Mouse (Mus musculus): ENCODE measurements around the gene Vmn1r74.
"Not testable (repeated sequence)": the region's sequence is repeated elsewhere in the genome, so short reads cannot be mapped to it uniquely, and the experiment has no call there.

DNA sequence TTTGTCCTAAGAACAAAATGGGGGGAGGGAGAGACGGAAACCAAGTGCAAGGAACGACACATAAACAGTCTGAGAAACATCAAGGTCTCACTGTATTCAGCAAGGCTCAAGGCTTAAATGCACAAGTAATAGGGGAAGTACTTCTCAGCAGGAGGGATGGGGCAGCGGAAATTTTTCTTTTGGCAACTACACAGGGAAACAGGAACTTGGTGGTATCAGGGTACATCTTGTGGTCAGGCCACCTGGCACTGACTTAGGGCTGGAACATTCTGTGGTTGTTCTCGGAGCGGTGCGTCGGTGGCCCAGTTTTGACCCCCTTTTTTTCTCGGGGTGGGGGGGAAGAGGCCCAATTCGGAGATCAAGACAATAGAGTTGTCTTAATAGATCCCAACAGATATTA lies 10.5 kb upstream of the Vmn1r74 start:
- not testable (repeated sequence) for TF ChIP-seq CTCF (conservative IDR thresholded peaks at IDR 0.05 in 1 of 2, IDR thresholded peaks at IDR 0.05 in 1 of 2; ENCODE audit: low read depth in 2 of 2, low read length in 2 of 2); ZNF384 (IDR thresholded peaks at IDR 0.05; ENCODE audit: low read depth, low read length); UBTF (IDR thresholded peaks at IDR 0.05; ENCODE audit: low read depth, low read length); E2F4 (IDR thresholded peaks at IDR 0.05; ENCODE audit: insufficient replicate concordance, low read depth, low read length); ELF1 (IDR thresholded peaks at IDR 0.05; ENCODE audit: low read depth, low read length); NRF1 (IDR thresholded peaks at IDR 0.05; ENCODE audit: low read depth, low read length); USF1 (IDR thresholded peaks at IDR 0.05; ENCODE audit: low read depth, low read length); SIN3A (IDR thresholded peaks at IDR 0.05; ENCODE audit: low read length); TCF12 (IDR thresholded peaks at IDR 0.05; ENCODE audit: low read depth, low read length)
